Mouse (Mus musculus) heart, postnatal 14 days (tissue): ENCODE data around the gene Tpcn2. TPM values are rescaled to one million over a fixed set of nuclear protein-coding genes. Genes with fewer than 3 reads are reported as not detected.

ENCODE experiments used
- DNase-seq, 2 experiments: peaks; one replicate each; pipeline ENCODE4 v3.0.0; 2021 to 2022
- intact Hi-C: fragments of 180-260 bp; cut with DNase I; formaldehyde crosslinking; loops from one replicate; pipeline ENCODE4 v1.15.1; 2025
- total RNA-seq, 2 experiments: library from RNA; stranded (reverse); gene quantifications; 2 replicates each; pipeline ENCODE4 v1.2.3; 2021

Tpcn2 gene
- total RNA-seq, 2 experiments from 2014 or later = 6.0 to 6.2 TPM

DNA sequence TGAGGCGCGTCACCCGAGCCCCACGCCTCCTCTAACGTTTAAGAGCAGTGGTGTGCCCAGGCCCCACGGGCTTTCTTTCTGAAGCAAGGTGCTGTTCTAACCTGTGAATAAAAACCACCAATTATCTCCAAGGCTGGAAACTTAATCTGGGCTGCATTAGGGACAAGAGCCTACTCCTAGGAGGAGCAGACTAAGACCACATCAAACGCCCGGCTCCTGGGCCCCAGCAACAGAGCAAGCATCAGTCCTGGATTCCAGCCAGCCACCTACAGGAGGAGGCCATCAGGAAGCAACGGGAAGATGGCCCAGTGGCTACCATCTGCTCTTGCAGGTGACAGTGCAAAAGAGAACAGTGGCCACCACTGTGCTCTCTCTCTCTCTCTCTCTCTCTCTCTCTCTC is 33.6 kb downstream of the Tpcn2 start:
- intact Hi-C loops = no loop called here

DNA sequence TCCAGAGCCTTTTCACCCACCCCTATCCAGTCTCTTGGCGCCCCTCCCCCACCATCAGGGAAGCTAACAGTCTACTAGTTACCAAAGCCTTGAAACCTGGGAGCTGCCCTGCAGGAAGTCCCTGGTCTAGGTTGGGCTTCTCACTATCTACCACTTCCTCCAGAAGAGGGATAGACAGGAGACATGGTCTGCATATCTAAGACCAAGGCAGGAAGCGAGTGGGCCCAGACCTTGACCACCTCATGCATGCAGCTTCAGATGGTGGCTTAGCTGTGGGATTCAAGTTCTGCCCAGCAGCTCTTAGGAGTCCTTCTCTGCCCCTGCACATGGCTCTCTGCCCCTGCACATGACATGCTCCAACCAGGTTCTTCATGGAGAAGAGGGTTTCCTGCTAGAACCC is 34.9 kb downstream of the Tpcn2 start:
- intact Hi-C loops = no loop called here
- DNase-seq = no peak

More for the DNA sequence above, 33.6 kb downstream of the Tpcn2 start:
- DNase-seq = no peak

DNA sequence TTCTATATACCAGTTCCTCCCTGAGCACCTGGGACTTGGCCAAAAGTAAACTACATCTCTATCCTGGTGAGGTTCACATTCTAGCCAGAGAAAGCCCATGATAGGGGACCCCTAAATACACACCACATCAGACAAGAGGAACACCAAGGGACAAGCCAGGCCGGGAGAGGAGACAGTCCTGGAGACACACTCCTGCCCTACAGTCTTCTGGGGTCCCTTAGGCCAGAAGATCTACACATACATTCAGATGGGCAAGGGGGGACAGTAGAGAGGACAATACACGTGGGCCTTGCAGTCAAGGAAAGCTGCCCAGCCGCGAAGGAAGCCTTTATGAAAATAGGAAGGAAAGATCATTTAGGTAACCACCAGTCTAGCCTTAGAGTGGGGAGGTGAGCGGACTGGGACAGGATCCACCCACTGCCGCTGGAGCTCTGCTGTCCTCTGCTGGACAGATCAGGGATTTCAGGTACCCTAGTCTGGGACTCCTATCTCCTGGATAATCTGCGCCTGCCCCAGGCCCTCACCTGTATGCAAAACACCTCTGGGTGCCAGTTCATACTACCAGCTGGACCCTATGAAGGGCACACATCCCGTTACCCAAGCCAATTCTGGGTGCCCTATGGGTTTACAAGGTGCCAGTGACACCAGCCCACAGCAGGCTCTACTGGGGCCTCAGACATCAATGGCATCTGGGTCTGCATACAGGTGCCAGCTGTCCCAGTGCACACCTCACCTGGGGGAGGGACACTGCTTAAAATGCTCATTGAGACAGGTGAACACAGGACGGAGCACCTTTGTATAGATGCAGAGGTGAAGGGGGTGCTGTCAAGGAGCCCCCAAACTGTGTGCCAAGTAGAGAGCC is 40.7 kb downstream of the Tpcn2 start:
- intact Hi-C loops = loop anchor here (1.0 to 5.0 kb wide), 3 partner anchors 126 to 306 kb away; no protein-coding TSS in a partner anchor
- DNase-seq = peak; percentile 86 to 92

DNA sequence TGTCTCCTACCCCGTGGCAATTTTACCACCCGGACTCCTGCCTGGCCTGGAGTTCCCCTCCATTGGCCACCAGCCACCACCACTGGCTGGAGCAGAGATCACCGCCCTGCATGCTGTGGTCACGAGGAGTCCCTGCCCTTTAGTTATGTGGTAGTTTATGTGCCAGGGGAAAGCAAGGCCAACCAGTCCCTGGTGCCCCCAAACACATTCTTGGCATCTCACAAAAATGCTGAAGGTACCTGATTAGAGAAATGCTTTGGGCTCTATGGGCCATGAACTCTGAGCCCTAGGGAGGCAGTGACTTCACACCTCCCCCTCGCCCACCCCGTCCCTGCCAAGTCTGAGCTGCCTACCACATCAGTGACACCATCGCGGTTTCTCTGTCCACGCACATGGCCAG is 41.8 kb downstream of the Tpcn2 start:
- intact Hi-C loops = loop anchor here (5.0 kb wide), 2 partner anchors 125 to 210 kb away; no protein-coding TSS in a partner anchor

DNA sequence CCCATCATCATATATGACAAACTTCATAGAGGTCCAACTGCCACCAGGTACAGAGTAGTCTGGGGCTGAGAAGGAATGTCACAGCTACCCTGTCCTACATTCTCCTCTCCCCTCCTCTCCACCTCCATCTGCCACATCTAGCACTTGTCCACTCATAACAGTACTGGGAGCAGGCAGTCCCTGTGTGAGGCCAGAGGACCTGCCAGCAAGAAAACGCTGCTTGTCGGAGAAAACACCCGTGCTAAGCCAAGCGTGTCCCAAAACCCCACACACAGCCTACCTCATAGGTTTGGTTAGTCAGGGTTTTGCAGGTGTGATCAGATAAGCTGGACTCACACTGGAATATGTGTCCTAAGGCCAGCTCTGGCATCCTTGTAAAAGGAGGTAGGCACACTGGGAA is 42.9 kb downstream of the Tpcn2 start:
- DNase-seq = no peak
- intact Hi-C loops = loop anchor here (5.0 kb wide), 2 partner anchors 124 to 209 kb away; no protein-coding TSS in a partner anchor

More for the DNA sequence above, 41.8 kb downstream of the Tpcn2 start:
- DNase-seq = no peak

DNA sequence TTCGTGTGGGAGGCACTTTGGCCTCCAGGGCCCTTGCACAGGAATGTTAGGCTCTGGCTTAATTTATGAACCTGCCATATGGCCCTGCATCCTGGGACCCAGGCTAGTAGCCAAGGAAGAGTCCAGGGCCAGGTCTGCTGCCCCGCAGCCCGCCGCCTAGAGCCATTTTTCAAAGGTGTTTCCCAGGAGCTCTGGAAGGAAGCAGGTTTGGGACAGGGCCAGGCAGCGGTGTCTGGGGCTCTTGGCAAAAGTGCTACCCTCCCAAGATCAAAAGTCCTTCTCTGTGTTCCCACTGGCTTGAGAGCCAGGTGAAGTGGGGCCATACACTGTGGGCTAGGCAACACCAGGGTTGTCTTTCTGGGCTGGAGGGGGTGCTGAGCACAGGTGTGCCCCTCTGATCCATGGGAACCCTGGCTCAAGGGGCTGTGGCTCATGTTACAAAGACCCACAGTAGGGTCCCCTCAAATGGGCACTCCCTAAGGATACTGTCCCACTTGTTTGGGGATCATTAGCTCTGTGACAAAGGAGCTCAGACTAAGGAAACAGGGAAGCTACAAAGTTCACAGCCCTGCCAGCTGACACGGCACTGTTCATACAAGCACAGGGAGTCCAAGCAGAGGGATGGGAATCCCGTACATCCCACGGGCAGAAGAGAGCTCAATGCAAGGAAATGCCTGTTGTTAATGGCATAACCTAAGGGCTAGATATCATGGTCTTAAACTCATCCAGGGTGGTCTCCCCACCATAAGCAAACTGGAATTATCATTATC is 43.9 kb downstream of the Tpcn2 start:
- intact Hi-C loops = loop anchor here (5.0 kb wide), 2 partner anchors 123 to 208 kb away; no protein-coding TSS in a partner anchor

DNA sequence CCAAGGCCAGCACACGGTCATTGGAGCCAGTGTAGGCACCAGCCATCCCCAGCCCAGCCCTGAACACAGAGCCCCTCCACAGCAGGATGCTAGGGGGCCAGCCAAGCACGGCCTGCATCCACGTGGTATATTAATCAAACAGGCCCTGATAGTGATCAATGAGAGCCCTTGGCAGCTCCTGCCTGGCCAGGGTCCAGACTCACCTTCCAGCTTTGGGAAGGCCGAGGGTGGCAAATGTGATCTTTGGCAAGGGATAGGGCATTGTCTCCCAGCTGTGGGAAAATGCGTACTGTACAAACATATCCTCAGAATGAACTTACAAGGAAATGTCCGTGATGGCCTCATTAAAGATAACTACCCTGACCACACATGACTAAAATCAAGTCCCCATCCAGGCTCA is 44.7 kb downstream of the Tpcn2 start:
- intact Hi-C loops = no loop called here
- DNase-seq = no peak

More for the DNA sequence above, 43.9 kb downstream of the Tpcn2 start:
- DNase-seq = no peak

DNA sequence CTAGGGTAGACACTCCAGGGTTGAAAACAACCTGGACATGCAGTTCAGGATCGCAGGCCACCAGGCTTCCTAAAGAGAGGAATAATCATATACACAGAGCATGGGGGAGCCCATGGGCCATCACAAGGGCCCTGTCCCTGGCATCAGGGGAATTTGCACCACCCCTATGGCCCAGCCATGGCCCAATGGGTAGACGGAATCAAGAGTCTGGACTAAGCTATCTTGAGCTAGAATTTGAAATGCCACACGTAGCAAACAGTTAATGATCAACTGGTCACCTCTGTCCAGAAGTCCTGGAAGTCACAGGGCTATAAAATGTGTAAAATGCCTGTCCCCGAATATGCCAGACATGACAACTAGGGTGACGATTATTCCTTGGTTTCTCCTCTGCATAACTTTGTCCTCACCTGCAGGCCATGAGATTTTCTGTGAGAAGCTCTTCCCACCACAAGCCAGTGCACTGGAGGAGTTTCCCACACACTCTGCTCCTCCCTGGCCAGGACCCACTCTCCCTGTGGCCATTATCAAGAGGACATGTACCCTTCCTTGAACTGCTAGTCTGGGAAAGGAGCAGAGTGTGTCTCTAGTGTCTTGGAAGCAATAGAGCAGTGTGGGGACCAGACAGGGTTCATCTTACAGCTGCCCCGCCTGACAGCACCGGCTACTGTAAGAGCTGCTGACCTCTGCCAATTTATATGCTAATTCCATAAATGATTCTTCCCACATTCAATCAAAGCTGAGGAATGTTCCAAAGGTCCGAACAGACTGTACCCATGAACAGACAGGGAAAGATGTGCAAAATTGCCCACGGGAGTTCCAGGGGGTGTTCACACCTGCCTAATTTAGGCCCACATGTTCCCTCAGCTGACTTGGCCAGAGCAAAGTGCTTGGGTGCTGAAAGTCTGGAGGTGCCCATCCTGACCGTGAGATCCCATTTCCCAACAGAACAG is 48.7 kb downstream of the Tpcn2 start:
- intact Hi-C loops = no loop called here
- no peak for DNase-seq

DNA sequence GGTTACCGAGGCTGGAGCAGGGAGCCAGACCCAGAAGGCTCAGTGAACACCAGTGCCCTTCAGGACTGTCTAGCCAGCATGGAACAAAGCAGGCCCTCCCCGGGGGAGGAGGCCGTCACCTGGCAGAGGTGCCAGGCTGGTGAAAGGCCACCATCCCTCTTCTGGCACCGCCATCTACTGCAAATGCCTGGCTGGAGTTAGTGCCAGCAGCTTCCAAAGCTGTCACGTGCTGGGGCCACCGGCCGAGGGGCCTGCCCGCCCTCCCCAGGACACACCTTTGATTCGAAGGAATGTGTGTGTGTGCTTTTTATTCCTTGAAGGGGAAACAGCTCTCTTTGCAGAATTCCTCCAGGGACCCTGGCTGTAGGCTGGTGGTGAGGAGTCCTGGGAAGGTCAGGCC is 52.2 kb downstream of the Tpcn2 start:
- intact Hi-C loops = no loop called here
- DNase-seq = peak; percentile 34 to 57

DNA sequence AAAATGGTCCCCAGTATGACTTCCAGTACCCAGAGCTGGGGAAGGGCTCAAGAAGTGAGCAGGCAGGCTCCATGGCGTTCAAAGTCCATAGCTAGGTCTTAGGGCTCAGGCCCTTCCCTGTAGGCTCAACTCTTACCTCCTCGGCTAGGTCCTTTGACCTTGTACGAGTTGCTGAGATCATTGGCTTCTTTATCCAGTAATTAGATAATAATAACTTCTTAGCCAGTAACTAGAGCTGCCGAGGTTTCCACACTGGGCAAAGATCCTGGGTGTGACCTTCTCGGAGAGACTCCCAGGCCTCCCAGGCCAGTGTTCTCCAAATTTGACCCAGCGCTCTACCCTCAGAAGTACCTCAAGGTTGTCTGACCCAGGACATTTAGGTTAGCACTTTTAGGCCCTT is 57.2 kb downstream of the Tpcn2 start:
- no peak for DNase-seq
- intact Hi-C loops = no loop called here

DNA sequence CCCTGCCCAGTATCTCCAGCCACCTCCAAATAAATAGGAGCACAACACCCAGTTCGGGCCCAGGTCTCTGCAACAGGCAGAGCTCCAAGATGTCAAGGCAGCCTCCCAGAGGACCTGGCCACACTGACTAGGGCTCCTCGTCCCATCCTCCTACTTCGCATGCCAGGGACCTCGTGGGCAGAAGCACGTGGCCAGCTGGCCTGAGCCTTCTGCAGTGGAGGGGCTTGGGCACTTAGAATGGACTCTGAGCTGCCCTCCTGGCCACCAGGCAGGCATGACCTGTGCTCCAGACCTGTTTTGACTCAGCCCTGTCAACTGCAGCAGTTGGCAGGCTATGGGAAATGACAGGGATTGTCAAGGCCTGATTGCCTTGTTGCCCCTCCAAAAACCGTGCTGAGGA is 58.2 kb downstream of the Tpcn2 start:
- DNase-seq = no peak
- intact Hi-C loops = no loop called here

DNA sequence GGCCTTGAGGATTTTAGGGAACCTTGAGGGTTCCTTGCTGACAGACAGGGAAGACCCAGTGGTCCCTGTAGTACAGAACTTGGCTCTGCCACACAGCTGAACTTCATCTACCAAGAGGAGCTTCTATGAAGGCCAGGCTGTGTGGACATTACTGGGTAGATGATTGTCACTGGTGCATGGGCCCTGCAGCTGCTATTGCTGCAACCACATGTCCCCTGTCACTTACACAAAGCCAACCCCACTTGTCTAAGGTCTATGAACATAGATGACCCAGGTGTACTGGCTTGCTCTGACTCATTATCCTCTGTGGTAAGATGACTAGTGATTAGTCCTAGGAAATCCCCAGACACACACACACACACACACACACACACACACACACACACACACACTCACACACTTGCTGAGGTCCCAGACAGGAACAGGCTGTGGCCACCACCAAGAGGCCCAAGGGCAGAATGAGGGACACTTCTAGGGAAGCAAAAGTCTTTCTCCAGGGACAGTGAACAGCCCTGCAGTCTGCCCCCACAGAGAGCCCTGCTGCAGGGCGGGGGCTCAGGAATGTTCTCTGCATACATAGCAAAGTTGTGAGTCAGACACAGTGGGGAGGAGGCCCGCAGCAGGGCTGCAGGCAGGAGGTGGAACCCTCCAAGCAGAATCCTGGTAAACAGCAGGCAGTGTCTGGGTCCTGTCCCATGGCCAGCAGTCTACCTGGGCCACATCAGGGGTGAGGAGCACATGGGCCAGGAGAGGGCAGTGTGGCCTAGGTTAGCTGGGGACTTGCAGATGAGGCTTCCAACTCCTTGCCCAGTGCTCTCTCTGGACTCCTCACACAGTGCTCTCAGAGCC is 61.7 kb downstream of the Tpcn2 start:
- peak; percentile 54 to 61 for DNase-seq
- intact Hi-C loops = no loop called here

DNA sequence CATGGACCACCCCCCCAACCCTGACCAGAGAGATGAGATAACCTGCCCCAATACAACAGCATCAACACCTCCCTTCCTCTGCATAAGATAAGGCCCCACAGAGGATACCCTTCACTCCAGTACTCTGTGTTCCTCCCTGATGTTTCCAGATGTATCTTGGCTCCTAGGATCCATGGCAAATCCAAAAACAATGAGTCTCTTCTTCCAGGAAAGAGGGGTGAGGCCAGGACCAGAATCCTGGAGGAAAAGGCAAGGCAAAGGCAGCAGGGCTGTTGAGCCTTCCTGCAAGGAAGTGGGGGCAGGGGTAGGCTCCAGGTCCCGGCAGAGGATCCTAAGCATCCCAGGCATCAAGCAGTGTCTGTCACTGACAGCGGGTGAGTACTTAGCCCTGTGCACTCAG is 62.5 kb downstream of the Tpcn2 start:
- DNase-seq = no peak

DNA sequence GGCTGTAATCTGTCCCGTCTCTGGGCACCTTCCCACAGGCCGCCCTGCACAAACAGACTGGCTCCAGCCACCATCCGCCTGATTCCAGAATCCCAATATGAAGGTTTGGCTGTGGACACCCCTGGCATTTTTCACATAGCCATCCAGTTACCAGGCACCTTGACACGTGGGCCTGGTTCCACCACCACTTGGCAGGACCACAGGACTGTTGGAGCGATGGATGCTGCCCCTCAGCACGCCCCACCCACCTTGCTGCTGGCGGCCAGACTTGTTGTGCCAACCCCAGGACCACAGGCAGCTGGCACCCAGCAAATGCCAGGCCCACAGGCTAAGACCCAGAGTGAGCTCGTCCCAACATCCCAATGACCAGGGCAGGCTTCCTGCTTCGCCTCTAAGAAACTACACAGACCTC is 64.4 kb downstream of the Tpcn2 start:
- intact Hi-C loops = no loop called here
- DNase-seq = no peak

More for the DNA sequence above, 62.5 kb downstream of the Tpcn2 start:
- intact Hi-C loops = no loop called here

DNA sequence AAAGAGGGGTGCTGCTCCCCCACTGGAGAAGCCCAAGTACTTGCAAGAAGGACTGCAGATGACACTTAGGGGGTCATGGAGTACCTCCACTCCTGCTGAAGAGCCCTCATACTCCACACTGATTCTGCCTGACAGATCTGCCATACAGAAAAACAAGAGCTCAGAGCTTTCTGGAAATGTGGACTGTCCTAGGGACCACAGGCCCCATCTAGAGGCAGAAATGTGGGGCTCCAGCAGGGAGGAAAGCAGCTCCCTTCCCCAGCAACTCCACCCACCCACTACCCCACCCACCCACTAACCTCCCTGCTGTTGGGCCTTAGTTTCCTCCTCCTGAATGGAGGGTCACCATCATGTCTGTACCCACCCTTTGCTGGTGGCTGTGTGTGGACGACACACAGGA is 67.2 kb downstream of the Tpcn2 start:
- peak in 1 of 2 experiments; percentile 53 for DNase-seq
- intact Hi-C loops = no loop called here

DNA sequence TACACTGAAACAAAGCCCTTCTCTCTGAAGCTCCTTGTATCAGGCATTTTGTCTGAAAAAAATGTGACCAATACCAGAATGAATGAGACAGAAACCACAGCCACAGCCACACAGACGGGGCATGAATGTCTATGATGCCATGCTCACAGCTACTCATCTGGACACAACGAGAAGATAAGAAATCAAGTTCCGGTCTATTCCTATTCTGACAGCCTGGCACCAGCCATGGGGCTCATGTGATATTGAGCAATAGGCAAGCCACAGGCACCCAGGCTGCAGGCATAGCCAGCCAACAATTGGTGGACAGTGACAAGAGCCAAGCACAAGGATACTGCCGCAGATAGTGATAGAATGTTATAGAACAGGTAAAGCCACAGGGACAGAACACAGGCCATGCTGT is 68.3 kb downstream of the Tpcn2 start:
- intact Hi-C loops = no loop called here
- DNase-seq = peak in 1 of 2 experiments; percentile 41

DNA sequence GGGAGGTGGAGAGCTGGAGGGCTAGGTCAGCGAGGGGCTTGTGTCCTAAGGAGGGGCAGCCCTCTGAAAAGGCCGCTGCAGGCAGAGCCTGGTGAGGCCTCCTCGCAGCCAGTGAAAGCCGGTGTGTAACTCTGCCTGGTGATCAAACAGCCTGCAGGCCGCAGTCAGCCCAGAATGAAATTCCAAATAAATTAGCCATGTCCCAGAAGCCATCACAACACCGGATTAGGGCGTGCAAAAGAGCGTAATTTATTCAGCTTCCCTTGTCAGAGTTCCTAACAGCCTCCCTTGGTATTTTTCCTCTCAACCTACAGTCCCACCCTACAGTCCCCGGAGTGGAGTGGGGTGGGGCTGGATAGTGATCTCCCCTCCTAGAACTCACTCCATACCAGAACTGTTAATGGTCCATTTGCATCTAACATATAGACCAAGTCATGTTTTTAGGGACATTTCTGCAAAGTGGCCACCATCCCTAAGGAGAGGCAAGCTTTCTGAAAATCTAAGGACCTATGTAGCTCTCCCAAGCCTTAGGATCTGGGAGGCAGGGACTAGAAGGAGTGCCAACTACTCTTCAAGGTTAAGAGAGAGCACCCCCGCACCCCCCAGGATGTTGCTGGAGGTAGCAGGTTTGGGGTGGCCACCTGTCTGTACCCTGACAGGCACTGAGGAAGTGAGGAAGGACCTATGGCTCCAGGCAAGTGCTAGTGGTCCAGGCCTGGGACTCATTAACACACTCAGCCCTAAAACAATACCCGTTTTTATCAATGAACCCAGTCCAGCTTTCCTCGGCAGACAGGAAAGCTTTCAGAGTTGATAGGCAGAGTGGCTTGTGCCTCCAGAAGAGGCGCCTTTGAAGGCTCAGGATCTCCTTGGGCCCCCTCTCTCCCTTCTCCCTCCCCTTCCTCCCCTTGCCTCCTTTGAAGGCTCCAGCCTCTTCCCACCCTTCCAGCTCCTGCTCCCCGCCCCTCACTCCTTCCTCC is 71.8 kb downstream of the Tpcn2 start:
- DNase-seq = no peak
- intact Hi-C loops = no loop called here

DNA sequence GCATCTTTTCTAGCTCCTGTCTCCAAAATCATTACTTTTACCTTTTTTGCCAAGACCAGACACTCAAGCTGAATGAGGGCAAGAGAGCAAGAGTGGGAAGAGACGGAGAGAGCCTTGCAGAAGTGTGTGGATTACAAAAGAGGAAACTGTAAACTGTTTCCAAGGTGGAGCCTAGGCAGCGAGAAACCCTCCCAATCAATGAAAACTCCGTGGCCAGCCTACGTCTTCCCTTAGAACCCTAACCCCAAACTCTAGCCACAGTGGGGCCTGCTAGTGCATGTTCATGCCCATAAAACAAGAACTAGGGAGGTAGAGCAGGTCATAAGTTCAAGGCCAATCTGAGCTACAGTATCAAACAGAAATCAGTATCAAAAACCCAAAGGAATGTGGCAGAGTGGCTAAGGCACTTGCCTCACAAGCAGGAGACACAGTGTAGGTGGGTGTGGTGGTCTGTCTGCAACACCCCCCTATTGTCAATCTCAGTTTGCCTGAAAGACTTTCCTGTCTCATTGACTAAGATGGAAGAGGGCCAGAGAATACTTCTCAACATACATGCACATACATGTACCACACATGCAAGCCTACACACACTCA is 73.2 kb downstream of the Tpcn2 start:
- intact Hi-C loops = no loop called here
- DNase-seq = no peak
